Mouse (Mus musculus) mesoderm, embryonic 11.5 days (tissue): ENCODE measurements around the gene Mknk1.

Experiments
- DNase-seq: peaks from one replicate; pipeline ENCODE4 v3.0.0-alpha.2; 2012; ENCODE audit warnings: low read depth, low spot score

Gene Mknk1

DNA sequence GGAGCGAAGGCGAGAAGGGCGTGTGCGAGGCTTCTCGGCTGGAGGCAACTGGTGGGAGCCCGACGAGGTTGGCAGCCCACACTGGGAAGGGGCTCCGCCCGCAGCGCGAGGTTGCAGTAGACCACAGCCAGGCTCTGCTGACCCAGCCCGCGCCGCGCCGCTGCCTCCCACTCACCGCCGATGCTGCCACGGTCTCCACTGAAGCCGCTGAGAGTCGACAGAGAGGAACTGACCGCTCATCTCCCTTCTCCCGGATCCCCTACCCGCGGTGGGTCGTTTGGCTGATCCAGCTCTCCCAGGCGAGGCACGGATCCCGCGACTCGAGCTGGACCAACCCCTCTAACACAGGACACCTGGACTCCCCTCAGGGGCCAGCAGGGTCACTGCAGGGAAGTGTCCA is 51.6 kb downstream of the Mknk1 start, which contains the start of gene 6430628N08Rik:
Gene 6430628N08Rik (plus strand): TSS at position 113 of the 400 bp plus-strand sequence.
- no peak for DNase-seq

DNA sequence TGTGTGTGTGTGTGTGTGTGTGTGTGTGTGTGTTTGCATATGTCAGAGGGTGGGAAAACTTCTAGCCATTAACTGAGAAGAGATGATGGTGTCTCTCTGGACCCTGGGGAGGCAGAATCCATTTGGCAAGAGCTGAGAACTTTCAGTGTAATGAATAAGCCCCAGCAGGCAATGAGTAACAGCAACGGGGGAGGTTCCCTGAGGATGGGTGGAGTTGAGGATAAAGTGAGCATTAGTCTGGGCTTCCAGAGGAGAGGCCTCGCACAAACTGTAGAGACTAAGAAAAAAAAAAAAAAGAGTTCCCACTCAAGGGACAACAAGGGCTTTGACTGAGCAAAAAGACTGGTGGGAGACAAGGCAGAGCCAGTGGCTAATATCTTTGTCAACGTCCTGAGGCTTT is 55.3 kb downstream of the Mknk1 start:
- DNase-seq, result no peak

DNA sequence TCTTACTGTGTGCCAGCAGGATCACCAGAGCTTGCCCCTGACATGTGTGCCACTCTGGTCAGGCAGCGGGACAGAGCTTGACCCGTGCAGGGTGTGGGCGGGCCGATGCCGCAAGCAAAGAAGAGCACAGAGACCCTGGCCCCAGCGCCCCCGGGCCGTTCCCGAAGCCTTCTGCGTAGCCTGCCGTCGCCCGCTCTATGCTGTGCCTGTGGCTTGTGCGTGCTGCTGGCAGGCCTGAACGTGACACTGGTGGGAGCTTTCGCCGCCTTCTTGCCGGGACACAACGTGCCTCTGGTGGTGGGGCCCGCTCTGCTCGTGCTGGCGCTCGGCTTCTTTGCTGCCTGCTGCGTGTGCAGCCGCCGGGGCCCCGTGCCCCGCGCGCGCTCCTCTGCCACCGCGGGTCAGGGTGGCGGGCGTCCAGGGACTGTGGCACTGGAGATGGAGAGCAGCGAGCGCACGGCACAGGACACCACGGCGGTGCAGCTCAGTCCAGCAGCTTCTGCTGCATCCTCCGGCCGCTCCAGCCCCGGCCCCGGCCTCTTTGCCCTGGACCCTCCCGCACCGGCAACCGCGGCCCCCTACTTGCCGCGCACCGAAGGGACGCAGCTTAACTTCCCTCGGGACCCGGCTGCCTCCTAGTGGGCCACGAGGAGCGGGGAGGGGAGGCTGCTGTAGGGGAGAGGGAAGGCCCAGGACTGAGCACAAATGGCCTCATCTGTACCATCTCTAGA is 59.1 kb downstream of the Mknk1 start:
- DNase-seq, result peak; percentile 51

DNA sequence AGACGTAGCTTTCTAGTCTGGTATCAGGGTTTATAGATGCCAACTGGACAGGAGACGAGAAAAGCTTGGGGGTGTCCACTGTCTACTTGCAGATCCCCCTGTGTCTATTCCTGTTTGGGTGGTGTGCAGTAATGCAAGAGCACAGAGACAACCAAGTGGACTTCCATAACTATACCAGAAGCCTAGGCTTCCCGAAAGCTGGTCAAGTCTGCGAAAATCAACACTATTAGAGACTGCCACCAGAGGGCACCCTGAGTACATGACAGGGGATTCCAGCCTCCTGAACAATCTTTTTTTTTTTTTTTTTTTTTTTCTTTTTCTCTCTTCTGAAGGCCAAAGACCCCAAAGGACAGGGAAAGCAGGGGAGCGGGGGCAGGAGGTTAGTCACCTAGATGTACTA is 63.8 kb downstream of the Mknk1 start:
- DNase-seq, result peak; percentile 84

DNA sequence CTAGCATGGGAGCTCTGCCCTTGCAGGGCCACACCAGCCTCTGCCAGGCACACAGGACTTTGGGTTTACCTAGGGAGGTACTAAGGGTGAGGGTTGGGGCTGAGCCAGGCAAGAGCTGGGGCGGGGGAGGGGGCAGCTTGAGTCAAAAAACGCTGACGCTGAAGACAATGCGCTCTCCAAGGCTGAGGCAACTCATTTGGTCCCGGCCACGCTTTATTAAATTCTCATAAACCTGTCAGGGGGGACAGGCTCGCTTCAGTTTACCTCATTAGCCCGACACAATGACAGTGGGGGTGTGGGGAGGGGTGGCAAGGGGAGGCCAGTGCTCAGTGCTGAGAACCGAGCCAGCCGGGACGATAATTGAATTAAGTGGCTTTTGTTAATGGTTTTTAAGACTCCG is 65.4 kb downstream of the Mknk1 start:
- DNase-seq, result peak; percentile 73

DNA sequence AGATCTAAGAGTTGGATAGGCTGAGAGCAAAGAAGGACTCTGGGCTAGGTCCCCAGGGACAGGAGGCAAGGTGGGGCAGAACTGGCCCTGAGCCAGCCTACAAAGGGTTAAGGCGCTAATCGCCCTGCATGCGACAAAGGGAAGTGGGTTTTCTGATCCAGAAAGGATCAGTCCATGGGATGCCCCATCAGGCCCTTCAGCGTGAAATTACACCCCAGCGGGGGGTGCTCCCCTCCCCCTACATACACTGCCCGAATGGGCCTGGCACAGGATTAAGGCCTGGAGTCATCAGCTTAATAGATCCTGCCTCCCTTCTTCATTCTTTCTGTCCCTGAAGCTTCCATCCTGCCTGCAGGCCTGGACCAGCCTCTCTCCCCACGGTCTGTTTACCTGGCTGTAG is 66.7 kb downstream of the Mknk1 start:
- peak; percentile 51 for DNase-seq

DNA sequence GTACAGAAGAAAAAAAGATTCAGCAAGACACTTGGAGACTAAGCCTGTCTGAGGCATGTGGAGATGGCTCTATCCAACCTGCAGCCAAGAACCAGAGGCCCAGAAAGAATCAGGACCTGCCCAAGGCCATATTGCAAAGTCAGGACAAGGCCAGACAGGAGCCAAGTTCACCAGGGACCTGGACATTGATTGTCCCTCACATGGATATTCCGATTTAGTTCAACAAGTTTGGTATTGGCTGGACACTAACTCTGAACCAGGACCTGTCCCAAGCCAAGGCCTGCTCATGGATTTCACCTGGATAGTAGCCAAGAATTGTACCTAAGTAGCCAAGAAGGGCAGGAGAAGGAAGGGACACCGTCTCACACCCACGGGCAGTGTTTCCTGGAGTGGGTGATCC is 67.8 kb downstream of the Mknk1 start:
- no peak for DNase-seq

DNA sequence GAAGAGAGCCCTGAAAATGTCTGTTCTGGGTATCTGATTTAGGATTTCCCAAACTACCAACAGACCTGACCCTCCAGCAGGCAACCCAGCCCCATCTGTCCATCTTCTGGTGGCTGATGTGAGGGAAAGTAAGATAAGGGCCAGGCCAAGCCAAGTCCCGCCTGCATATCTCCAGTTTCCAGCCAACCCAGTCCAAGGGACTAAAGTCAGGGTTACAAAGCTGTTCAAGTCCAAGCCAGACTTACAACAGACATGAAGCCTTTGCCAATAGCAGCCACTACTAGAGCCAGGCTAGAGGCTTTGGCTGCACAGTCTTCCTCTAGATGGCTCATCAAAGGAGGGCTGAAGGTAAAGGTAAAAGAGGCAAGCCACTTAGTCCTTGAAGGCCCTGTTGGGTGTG is 69.0 kb downstream of the Mknk1 start:
- no peak for DNase-seq

DNA sequence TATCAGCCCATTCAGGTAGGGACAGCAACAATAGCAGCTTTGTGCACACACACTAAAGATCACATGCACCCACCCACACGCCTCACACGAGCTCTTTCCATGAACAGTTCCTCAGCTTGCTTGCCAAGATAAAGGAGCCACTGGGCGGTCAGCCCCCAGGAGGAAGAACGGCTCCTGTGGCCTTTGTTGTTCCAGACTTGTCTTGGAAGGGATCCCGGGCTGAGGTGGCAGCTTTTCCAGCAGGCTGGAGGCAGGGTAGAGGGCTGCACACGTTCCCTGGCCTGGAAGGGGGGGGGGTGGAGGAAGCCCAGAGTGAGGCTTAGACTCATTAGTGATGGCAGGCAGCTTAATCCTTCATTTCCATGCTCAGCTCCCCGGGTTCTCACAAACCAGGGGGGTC is 69.6 kb downstream of the Mknk1 start:
- no peak for DNase-seq

DNA sequence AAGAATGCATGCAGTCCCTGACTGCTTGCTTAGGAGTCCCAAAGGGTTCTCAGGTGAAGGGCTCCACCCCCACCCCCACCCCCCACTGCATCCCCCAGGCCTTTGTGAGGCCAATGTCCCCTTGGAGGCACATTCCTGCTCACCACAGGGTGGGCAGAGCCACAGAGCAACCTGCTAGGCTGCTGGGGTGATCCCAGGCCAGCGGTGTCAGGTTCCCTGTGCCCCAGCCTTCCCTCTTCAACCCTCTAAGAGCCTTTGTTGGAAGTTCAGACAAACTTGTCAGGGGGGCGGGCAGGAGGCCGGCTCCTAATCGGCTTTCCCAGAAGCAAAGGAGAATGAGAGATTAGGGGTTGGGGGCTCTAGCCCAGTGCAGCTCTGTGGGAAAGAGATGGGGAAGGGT is 72.6 kb downstream of the Mknk1 start:
- DNase-seq, result no peak

DNA sequence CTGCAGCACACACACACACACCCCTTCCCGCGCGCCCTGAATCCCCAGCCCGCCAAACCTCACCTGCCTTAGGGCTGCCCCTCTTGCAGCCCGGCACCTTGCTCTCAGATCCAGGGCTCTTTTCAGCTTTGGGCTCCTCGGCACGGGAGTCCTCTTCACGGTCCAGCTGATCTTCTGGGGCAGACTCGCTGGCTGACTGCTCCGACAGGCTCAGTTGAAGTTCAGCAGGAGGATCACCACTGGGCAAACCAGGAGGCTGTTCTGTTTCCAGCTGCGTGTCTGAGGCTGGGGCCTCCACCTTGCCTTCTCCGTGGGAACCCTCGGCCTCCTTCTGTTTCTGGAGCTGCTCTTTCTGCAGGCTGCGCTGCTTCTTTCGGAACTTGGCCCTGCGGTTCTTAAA is 80.9 kb downstream of the Mknk1 start:
- DNase-seq, result no peak

DNA sequence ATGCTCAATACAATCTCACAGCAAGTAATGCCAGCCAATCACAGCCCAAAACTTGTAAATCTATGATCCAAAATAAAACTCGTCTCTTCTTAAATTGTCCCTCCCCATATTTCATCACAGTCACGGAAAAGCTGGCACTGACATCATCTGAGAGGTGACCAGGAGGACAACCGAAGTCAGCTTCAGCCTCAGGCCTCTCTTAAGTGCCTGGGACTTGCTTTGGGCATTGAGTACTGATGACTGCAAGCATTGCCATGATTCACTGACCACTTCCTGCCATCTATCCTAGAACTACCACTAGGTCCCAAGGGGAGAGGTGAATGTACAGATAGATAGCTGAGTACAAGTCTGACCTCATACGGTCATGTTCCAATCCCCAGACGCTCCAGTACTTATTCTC is 83.7 kb downstream of the Mknk1 start:
- no peak for DNase-seq

DNA sequence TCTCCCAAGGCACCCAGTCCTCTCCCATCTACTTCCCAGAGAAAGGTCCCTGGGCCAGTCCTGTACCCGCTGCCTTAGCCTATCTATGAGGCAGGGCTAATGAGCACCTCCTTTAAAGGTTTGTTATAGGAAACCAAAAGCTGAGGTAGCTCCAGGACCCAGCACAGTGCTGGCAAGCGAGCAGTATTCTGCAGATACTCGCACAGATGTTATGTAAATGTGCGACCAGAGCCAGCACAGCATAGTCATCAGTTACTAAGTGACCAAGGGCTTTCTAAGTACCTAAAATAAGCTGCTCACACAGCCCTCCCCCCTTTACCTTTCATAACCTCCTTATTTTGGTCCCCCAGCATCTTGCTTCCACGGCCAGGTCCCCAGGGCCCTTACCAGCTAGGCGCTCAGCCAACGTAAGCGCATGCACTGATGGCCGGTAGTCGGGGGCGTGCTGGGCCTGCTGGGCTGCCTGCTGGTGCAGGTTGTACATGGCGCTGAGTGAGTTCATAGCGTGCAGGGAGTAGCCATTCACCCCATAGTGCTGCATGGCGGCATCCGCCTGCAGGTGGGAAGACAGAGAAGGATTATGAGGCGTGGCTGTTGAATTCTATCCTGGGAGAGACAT is 84.4 kb downstream of the Mknk1 start:
- DNase-seq, result no peak

DNA sequence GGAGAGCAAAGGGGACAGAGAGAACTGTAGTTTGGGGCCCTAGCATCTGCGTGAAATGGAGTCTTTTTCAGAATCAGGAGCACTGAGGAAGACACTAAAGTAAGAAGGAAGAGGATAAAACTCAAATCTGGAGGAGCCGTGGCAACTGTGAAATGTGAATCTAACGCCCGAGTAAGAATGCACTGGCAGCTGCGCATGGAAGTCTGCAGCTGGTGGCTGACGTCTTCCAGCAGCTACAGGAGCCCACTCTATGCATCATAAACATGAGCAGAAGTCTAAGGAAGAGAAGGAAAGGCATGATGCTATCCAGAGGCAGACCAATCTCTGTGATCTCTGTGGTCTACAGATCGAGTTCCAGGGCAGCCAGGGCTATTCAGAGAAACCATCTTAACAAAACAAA is 88.6 kb downstream of the Mknk1 start:
- no peak for DNase-seq
